Mouse (Mus musculus) large intestine, adult 2 months (tissue): ENCODE data around the gene Arpc2. TPM values are rescaled to one million over a fixed set of nuclear protein-coding genes. Genes with fewer than 3 reads are reported as not detected.
"Not testable (repeated sequence)": the region's sequence is repeated elsewhere in the genome, so short reads cannot be mapped to it uniquely, and the experiment has no call there.

Source experiments
- DNase-seq: peaks from one replicate; pipeline ENCODE4 v3.0.0-alpha.2; 2012; ENCODE audit warnings: low read depth, low spot score
- WGBS: fragments of 180-500 bp; shearing (Covaris S2); methylation state at CpG from one replicate; pipeline ENCODE4 v1.1.7; 2018; 5-methylcytosine and 5-hydroxymethylcytosine counted together
- polyA plus RNA-seq: library from polyadenylated mRNA; depleted of rRNA; stranded (reverse); fragments of >200 nt; gene quantifications from 2 replicates; pipeline ENCODE4 v1.2.3, GENCODE M21; 2012

The Arpc2 gene
- polyA plus RNA-seq, 1 experiment = 188 TPM

GRCm38 (mm10) chr1:74280591-74281325 is 44.9 kb downstream of the Arpc2 start:
- no peak for DNase-seq
- WGBS = 83% methylated on average over 14 of the region's 14 CpGs

- WGBS = 92% methylated on average over 2 of the region's 2 CpGs
- DNase-seq = no peak
Measured at GRCm38 (mm10) chr1:74281372-74281771, 45.5 kb downstream of the Arpc2 start.

- DNase-seq = no peak
- WGBS = 95% methylated on average over 8 of the region's 8 CpGs
Measured at GRCm38 (mm10) chr1:74281886-74282285, 46.0 kb downstream of the Arpc2 start.

DNA sequence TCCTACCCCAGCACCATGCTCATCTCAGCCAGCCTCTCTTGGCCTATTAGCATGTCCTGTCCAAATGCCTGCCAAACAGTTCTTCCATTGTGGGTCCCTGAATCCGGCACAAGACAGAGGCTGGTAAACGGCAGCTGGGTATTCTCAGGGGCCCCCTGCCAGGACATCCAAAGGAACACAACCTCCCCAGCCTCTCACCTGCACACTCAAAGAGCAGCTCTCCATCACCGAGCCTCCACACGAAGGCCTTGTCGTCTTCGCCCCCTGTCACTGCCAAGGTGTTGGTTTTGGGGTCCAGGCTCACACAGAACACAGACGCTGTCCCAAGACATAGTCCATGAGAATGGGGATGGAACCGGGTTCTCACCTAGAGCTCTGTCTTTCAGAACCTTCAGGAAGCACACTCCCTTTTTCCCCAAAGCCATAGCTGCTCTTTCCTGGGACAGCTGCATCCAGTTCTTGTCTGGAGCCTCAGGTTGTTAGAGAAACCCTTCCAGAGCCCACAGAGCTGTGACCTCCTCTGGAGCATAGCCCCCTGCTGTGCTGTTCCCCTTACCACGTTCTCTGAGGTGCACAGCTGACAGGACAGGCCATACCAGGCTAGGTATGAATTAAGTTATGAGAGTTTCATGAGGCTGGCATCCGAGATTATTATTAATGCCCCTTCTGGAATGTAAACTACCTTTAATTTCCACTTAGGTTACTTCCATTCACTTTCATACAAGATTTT is 47.2 kb downstream of the Arpc2 start:
- DNase-seq = no peak
- WGBS = 81% methylated on average over 10 of the region's 10 CpGs

GRCm38 (mm10) chr1:74283686-74284463 is 48.0 kb downstream of the Arpc2 start:
- 9% methylated on average over 15 of the region's 15 CpGs for WGBS
- DNase-seq = no peak

DNA sequence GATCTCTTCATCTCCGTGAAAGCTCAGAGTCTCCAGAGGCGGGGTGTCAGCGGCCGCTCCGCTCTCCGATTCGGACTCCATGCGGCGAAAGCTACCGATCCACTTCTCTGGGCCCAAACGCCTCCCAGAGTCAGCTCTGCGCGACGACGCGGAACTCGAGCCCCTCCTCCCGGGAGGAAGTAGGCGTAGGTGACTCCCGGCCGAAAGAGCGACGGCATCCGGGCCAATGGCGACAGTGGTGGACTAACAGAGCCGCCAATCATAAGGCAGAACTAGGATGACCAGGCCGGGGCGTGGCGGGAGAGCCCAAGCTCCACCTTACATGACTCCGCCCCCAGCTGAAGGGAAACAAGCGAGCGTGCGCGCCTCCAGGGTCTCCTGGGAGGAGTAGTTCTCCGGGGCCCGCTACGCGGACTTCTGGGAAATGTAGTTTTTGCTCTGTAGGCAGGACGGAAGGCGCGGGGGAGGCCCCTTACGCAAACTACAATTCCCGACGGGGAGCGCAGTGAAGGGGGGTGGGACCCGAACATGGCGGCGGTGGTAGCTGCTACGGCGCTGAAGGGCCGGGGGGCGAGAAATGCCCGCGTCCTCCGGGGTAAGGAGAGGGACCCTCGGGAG is 48.8 kb downstream of the Arpc2 start, which contains the start of the genes Aamp and Pnkd:
Gene Aamp (minus strand): TSS at position 196 of the 618 bp plus-strand sequence.
Gene Pnkd (plus strand): TSS at position 388 of the 618 bp plus-strand sequence.
- WGBS = under 1% methylated on average over 56 of the region's 56 CpGs
- peak; percentile 100 for DNase-seq

GRCm38 (mm10) chr1:74285212-74286010 is 49.5 kb downstream of the Arpc2 start:
- WGBS = 3% methylated on average over 23 of the region's 23 CpGs
- no peak for DNase-seq

DNA sequence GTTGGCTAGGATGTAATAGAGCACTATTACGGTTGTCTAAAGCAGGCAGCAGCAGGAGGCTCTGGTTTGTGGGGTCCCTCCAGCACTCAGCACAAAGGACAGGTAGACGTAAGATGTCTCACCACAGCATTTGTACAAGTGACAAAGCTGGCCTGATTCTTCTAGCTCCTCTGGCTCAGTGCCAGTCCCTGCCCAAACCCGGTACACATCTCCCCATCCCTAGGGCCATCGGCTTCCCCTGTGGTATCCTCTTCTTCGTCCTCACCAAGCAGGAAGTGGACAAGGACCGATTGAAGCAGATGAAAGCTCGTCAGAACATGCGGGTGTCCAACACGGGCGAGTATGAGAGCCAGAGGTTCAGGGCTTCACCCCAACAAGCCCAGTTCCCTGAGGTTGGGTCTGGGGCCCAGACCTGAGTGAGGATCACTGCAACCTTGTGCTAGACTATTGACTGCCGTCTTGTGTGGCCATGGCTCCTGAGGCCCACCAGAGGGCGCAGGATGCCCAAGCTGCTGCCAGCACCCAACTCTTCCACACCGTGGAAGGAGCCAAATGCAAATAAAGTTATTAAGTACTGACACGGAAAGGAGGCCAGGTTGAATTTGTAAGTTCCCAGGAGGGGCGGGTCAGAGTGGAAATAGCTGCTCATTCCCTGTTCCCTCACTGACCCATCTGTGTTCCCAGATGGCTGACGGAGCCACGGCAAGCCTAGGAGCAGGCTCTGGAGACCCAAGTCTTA is 51.2 kb downstream of the Arpc2 start:
- DNase-seq = not testable (repeated sequence)
- WGBS = 45% methylated on average over 16 of the region's 17 CpGs

- no peak for DNase-seq
- 65% methylated on average over 4 of the region's 4 CpGs for WGBS
Measured at GRCm38 (mm10) chr1:74288327-74288726, 52.4 kb downstream of the Arpc2 start.

DNA sequence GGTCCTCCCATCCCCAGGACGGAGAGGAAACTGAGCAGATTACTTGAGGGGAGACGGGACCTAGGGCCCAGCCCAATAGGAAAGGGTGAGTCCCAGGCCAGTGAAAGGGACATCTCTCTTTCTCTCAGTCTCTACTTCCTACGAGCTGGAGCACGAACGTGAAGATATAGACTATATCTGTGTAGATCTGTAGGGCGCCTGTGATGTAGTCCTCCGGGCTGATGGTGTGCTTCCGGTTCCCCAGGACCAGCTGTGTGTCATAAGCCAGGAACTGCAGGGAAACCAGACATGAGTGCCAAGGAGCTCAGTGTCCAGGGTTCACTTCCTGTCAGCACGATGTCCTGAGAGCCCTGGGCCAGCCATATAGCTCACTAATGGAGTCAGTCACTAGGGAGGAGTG is 53.4 kb downstream of the Arpc2 start:
- 81% methylated on average over 9 of the region's 9 CpGs for WGBS
- no peak for DNase-seq

DNA sequence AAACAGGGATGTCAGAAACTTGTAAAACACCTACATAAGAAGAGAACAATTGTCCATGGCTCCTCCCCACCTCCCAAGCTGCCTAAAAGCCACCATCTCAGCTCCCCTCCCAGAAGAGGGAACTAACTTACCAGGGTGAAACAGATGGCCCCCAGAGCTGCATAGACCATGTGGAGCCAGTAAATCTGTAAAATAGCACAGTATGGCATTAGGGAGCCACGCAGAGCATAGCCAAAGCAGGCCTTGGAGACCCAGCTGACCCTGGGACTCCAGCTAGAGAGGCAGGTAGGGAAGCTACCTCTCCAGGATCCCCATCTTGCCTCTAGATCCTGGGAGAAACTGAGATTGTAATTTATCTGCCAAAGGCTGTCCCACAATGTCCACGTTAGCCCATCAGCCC is 53.9 kb downstream of the Arpc2 start:
- DNase-seq = no peak
- WGBS = 79% methylated on average over 2 of the region's 2 CpGs

- whole genome bisulfite sequencing = 69% methylated on average over 5 of the region's 5 CpGs
- DNase-seq = no peak
Measured at GRCm38 (mm10) chr1:74290141-74290540, 54.3 kb downstream of the Arpc2 start.

DNA sequence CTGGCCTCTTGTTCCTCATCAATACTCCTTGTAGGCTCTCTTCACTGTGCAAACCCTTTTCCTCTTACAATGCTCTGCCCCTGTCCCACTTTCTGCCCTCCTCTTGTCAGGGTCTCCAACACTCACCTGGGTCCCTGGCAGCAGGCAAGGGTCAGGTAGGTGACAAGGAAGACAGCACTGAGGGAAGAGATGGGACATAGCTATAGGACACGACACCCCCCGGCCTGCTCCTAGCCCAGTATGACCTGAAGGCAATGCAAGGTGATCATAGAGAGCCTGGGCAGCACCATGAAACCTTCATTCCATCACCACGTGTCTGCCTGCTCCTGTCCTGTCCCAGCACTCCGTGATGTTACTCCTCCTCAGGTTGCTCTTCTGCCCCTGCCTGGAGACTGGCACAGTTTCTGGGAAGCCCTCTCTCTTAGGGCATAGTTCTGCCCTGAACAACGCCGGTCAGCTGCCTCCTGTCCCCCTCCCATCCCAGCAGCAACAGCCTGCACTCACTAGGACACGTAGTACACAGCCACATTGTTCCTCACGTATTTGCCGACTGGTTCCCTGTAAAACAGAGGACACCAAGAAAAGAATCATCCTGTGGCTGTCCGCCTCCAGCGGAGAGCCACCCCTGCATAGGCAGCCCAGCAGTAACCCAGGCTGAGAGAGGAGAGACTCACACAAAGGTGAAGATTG is 56.6 kb downstream of the Arpc2 start:
- 86% methylated on average over 11 of the region's 11 CpGs for WGBS
- no peak for DNase-seq

GRCm38 (mm10) chr1:74293306-74293960 is 57.5 kb downstream of the Arpc2 start:
- WGBS = 78% methylated on average over 8 of the region's 8 CpGs
- DNase-seq = no peak

DNA sequence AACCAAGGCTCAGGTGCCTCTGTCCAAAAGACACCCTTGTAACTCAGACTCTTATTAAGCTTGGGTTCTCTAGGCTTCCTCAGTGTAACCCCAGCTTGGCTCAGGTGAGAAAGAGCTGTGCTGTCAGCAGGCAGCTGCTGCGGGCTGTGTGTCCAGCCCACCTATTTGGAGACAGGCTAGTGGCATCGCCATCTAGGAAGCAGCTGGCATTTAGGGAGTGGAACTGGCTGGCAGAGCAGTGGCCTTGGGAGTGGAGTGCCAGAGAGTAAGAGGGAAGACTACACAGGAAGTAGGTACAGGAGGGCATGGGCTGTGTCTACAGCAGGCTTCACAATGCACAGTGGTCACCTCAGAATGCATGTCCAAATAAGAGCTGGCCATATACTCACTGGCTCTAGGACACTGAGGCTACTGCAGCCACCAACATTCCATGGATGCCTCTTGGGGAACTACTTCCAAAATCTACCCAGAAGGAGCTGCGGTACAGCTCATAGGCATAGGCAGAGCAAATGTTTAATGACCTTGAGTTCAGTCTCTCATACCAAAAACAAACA is 58.3 kb downstream of the Arpc2 start:
- no peak for DNase-seq
- 46% methylated on average over 3 of the region's 3 CpGs for WGBS

- 38% methylated on average over 6 of the region's 6 CpGs for WGBS
- DNase-seq = no peak
Measured at GRCm38 (mm10) chr1:74294733-74295455, 59.0 kb downstream of the Arpc2 start.
